Mouse (Mus musculus): ENCODE data around the gene Pigx. TPM values are rescaled to one million over a fixed set of nuclear protein-coding genes. Genes with fewer than 3 reads are reported as not detected.

Pigx gene
- polyA plus RNA-seq, 1 experiment from 2014 or later = 127 TPM

DNA sequence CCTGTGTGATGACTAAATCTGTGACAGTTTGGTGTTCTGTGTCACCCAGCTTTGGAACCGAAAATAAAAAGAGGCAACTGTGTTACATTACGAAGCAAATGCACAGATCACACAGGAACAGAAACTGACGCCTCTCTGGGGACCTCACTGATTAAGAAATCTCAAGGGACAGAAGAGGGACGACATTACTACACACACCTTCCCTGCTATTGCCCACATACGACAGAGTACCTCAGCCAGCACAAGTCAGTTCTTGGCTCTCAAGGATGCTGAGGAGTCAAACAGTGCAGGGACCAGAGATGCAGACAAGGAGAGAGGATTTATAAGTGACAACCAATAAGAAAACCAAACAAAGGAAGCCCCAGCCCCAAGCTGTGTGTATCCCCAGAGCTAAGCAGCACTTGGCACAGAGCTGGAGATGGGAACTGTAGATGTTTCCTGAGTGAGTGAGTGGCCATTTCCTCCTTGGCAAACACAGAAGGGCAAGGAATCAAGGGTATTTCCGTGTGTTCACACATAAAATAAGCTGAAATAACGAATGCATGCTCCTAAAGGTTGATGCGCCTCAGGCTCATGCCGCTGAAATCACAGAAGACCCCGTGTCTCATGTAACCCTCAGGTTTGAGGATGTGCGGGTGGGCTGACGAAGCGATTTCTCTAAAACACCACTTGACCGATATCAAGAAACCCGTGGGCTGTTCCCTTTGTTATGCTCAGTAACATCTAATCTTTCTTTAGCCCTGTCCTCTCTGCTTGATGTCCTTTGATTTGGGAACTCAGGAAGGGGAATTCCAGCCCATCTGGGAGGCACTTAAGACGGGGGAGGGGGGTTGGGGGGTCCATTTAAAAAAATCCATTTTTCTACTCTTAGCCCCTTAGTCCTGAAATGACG lies 25.1 kb upstream of the Pigx start:
- ATAC-seq (replicated peaks; ENCODE audit: low FRiP score) = no peak
- Histone ChIP-seq H3K9me3 (replicated peaks) (no peaks in the 10 kb centered on the region), H3K4me3 (replicated peaks) (no peak overlapping the region), H3K4me1 (no peaks in the 10 kb centered on the region), H3K27me3 (no peaks in the 10 kb centered on the region), H3K36me3 (no peaks in the 10 kb centered on the region), H3K9ac (no peak overlapping the region), H3K27ac (peak overlapping the region; percentile 60), H3K4me2 (no peak overlapping the region)
- 57% methylated on average over 17 of the region's 17 CpGs for WGBS

DNA sequence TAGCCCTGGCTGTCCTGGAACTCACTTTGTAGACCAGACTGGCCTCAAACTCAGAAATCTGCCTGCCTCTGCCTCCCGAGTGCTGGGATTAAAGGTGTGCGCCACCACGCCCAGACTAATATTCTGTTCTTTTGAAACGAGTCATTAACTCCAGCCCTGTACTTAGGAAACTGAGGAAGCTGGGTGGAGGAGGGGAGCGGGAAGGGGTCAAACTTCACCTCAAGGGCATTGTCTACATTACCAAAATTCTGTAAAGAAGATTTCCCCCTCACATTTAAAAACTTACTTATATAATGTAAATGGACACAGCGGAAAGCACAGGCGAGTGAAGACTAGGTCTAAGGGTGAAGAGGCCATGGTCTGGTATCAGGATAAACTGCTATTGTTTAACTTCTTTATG lies 24.5 kb upstream of the Pigx start:
- Histone ChIP-seq H3K4me1 (no peaks in the 10 kb centered on the region), H3K4me2 (no peak overlapping the region), H3K9ac (no peak overlapping the region), H3K27ac (0 out of 2 replicates have a peak overlapping the region, but pooled peaks have one; percentile 60), H3K27me3 (no peaks in the 10 kb centered on the region), H3K4me3 (replicated peaks) (no peak overlapping the region), H3K36me3 (no peaks in the 10 kb centered on the region), H3K9me3 (replicated peaks) (no peaks in the 10 kb centered on the region)
- WGBS = 86% methylated on average over 7 of the region's 7 CpGs
- no peak for ATAC-seq (replicated peaks; ENCODE audit: low FRiP score)

DNA sequence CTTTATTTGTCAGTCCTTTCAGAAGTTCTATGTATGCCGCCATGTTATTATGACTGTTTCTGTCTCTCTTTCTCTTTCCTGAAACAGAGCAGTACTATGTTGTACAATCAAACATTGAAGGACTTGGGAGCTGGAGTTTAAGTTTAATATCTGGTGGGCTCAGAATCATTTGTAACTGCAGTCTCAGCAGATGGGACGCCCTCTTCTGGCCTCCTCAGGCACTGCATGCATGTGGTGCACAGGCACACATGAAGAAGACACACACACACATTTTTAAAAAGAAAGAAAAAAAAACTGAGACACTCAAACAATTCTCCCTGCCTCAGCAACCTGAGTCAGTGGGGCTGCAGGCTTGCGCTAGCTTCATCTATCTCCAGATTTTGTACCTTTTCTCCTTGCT lies 20.9 kb upstream of the Pigx start:
- no peak overlapping the region for H3K27ac ChIP-seq
- no peak for ATAC-seq (replicated peaks; ENCODE audit: low FRiP score)
- H3K9me3 ChIP-seq (replicated peaks) = no peaks in the 10 kb centered on the region
- 73% methylated on average over 3 of the region's 3 CpGs for WGBS
- H3K4me1 ChIP-seq = peaks cover 5% of the 10 kb centered on the region
- no peaks in the 10 kb centered on the region for H3K36me3 ChIP-seq
- H3K9ac ChIP-seq = no peak overlapping the region
- no peak overlapping the region for H3K4me2 ChIP-seq
- no peaks in the 10 kb centered on the region for H3K27me3 ChIP-seq
- no peak overlapping the region for H3K4me3 ChIP-seq (replicated peaks)

DNA sequence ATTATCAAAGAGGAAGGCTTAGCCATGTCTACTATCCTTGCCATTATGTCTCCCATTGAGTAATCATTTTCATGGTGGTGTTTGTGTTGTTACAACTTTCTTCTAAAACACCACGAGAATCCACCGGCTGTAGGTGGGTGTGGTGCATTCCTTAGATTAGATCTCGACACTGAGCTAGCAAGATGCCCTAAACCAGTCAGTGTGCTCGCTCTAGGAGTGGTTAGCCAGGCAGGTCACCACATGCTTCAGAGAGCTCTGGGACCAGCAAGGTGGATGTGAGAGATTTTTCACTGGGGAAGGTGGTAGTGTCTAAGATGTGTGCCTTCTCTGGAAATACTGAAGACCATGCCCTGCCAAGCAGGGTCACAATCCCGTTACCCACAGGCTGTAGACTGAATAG lies 16.6 kb upstream of the Pigx start:
- no peak for ATAC-seq (replicated peaks; ENCODE audit: low FRiP score)
- no peaks in the 10 kb centered on the region for H3K27me3 ChIP-seq
- H3K4me2 ChIP-seq = no peak overlapping the region
- peaks cover 9% of the 10 kb centered on the region for H3K4me1 ChIP-seq
- no peak overlapping the region for H3K9ac ChIP-seq
- WGBS = 40% methylated on average over 5 of the region's 5 CpGs
- H3K9me3 ChIP-seq (replicated peaks) = no peaks in the 10 kb centered on the region
- no peak overlapping the region for H3K27ac ChIP-seq
- no peak overlapping the region for H3K4me3 ChIP-seq (replicated peaks)
- H3K36me3 ChIP-seq = no peaks in the 10 kb centered on the region

DNA sequence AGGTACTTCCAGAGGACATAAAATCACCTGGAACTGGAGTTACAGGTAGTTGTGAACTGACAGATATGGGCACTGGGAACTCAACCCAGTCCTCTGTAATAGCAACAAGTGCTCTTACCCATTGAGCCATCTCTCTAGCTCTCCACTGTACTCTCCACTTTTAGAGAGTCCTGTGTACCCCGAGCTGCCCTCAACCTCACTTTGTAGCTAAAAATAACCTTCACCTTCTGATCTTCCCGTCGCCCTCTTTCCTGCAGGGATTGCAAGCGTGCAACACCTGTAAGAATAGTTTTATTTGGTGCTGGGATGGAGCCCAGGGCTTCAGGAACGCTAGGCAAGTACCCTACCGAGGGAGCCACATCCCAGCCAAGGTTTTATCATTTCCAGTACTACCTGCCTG lies 16.2 kb upstream of the Pigx start:
- no peak overlapping the region for H3K9ac ChIP-seq
- H3K27me3 ChIP-seq = no peaks in the 10 kb centered on the region
- H3K27ac ChIP-seq = no peak overlapping the region
- H3K4me3 ChIP-seq (replicated peaks) = no peak overlapping the region
- H3K4me1 ChIP-seq = peaks cover 9% of the 10 kb centered on the region
- H3K9me3 ChIP-seq (replicated peaks) = no peaks in the 10 kb centered on the region
- H3K36me3 ChIP-seq = peaks cover 2% of the 10 kb centered on the region; the same call in 1 of the 2 replicates
- ATAC-seq (replicated peaks; ENCODE audit: low FRiP score) = no peak
- 59% methylated on average over 6 of the region's 6 CpGs for WGBS
- peak overlapping the region; percentile 29 for H3K4me2 ChIP-seq

DNA sequence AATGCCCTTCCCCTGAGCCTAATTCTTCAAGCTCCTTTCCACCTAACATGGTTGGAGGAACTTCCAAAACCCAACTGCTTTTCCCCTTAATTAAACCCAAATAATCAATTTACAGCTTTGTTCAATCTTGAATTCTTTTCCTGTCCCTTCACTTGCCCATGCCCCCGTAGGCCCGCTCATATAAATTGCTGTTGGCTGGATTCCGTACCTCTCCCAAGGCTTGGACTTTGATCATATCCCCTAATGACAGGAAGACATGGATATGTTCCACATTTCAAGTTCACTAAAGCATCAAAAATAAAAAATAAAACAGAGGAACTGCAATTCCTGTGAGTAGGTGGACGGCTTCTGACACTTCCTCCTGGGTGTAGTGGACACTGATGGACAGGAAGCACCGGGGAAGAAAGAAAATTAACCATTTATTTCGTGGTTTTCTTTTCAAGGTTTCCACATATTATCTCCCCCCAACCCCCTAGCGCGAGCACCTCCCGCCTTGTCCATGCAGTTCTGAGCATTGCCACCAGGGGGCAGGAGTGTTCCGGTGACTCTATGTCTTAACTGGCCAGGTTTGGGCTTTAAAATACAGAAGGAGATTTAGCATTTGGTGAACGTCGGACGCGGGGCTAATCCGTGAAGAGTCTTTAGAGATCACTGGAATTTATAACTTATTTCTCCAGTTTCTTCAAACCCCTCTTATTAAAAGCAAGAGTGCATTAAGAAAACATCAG lies 15.6 kb upstream of the Pigx start:
- Histone ChIP-seq H3K4me2 (peak overlapping the region; percentile 29), H3K4me3 (replicated peaks) (no peak overlapping the region), H3K4me1 (peaks cover 9% of the 10 kb centered on the region), H3K9ac (no peak overlapping the region), H3K27ac (no peak overlapping the region), H3K27me3 (no peaks in the 10 kb centered on the region), H3K36me3 (peaks cover 8% of the 10 kb centered on the region), H3K9me3 (replicated peaks) (no peaks in the 10 kb centered on the region)
- ATAC-seq (replicated peaks; ENCODE audit: low FRiP score) = no peak
- 11% methylated on average over 15 of the region's 15 CpGs for WGBS

DNA sequence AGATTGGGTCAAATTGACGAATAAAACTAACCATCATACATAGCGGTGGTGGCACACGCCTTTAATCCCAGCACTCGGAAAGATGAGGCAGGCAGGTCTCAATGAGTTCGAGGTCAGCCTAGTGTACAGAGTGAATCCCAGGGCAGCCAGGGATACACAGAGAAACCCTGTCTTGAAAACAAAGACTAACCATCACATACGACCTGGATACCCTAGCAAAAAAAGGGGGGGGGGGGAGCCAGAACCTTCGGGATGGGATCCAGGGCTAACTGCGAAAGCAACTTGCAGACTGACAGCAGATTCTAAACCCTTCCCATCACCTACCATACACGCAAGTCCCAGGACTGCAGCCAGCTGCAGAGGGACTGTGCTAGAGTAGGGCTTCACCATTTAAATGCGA lies 14.9 kb upstream of the Pigx start:
- 92% methylated on average over 10 of the region's 10 CpGs for WGBS
- Histone ChIP-seq H3K4me3 (replicated peaks) (no peak overlapping the region), H3K27ac (no peak overlapping the region), H3K36me3 (peaks cover 14% of the 10 kb centered on the region), H3K27me3 (no peaks in the 10 kb centered on the region), H3K9ac (no peak overlapping the region), H3K4me2 (no peak overlapping the region), H3K9me3 (replicated peaks) (no peaks in the 10 kb centered on the region), H3K4me1 (peaks cover 9% of the 10 kb centered on the region)
- ATAC-seq (replicated peaks; ENCODE audit: low FRiP score) = no peak

DNA sequence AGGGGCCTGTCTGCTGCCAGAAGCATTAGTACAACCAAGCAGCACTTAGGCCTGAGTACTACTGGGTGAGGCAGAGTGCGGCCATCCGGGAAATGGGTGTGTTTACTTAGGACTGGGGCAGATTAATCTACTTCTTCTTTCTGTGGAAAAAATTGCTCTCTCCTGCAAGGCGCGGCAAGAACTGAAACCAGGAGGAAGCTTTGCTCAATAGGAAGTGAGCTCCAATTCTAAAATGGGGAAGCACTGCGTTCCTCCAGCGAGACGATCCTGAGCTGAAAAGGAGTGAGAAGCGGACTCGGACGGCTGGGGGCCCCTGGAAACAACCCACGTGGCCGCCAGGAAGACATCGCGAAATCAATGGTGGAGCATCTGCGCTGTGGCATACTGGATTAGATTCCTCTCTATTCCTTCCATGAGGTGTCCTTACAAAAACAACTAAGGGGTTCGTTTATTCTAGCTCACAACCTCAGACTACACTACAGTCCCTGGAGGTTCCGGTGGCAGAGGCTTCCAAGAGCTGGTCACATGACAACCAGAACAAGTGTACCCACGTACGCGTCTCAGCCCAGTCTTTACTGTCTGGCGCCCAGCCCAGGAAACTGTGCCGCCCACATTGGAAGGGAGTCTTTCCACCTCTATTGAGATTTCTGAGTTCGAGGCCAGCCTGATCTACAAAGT lies 14.1 kb upstream of the Pigx start:
- Histone ChIP-seq H3K4me3 (replicated peaks) (no peak overlapping the region), H3K27ac (no peak overlapping the region), H3K9ac (no peak overlapping the region), H3K4me2 (no peak overlapping the region), H3K27me3 (no peaks in the 10 kb centered on the region), H3K4me1 (peaks cover 9% of the 10 kb centered on the region), H3K36me3 (peaks cover 19% of the 10 kb centered on the region), H3K9me3 (replicated peaks) (no peaks in the 10 kb centered on the region)
- WGBS = 67% methylated on average over 23 of the region's 23 CpGs
- ATAC-seq (replicated peaks; ENCODE audit: low FRiP score) = no peak

DNA sequence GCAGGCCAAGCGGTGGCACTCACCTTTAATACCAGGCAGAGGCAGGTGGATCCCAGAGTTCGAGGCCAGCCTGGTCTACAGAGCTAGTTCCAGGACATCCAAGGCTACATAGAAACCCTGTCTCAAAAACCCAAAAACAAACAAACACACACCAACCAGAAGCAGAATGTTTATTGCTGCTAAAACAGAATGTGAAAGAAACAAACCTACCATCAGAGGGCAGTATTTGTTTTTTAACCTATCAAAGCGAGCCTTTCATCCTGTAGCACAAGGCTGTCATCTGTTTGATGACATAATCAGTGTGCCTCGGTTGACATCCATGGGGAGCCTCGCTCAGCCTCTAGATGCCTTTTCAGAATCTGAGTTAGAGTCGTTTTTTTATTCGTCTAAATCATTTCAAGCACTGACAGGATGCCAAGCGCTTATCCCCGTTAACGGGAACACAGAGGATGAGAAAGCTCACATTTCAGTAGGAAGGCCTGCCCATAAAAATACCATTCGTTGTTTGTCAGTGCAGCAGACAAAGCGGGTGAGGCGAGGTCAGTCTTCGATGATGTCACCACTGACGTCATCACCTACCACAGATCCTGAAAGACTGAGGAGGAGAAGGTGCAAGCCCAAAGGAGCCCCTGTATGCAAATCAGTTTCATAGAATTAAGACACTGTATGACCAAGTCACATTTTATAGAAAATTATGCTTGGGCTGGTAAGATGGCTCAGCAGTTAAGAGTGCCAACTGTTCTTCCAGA lies 11.6 kb upstream of the Pigx start:
- WGBS = 70% methylated on average over 15 of the region's 15 CpGs
- no peaks in the 10 kb centered on the region for H3K27me3 ChIP-seq
- H3K4me3 ChIP-seq (replicated peaks) = no peak overlapping the region
- peaks cover 9% of the 10 kb centered on the region for H3K4me1 ChIP-seq
- no peaks in the 10 kb centered on the region for H3K9me3 ChIP-seq (replicated peaks)
- no peak for ATAC-seq (replicated peaks; ENCODE audit: low FRiP score)
- H3K9ac ChIP-seq = no peak overlapping the region
- H3K36me3 ChIP-seq = peaks cover 38% of the 10 kb centered on the region
- H3K4me2 ChIP-seq = no peak overlapping the region
- no peak overlapping the region for H3K27ac ChIP-seq

DNA sequence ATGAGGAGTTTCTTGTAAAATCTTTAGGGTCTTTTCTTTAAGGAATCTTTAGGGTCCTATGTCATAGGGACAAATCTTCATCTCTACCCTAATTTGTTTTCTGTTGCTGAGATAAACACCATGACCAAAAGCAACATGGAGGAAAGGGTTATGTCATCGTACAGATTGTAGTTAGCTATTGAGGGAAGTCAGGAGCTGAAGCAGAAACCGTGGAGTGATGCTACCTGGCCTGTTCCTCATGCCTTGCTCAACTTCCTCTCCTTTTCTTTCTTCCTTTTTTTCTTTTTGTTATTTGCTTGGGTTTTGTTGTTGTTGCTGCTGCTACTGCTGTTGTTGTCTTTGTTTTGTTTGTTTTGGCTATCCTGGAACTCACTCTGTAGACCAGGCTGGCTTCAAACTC lies 9.0 kb upstream of the Pigx start:
- H3K4me3 ChIP-seq (replicated peaks) = no peak overlapping the region
- H3K27ac ChIP-seq = no peak overlapping the region
- H3K9me3 ChIP-seq (replicated peaks) = no peaks in the 10 kb centered on the region
- WGBS = 90% methylated on average over 2 of the region's 2 CpGs
- no peak overlapping the region for H3K9ac ChIP-seq
- H3K4me1 ChIP-seq = no peaks in the 10 kb centered on the region
- H3K36me3 ChIP-seq = peaks cover 53% of the 10 kb centered on the region
- H3K4me2 ChIP-seq = no peak overlapping the region
- ATAC-seq (replicated peaks; ENCODE audit: low FRiP score) = no peak
- no peaks in the 10 kb centered on the region for H3K27me3 ChIP-seq

DNA sequence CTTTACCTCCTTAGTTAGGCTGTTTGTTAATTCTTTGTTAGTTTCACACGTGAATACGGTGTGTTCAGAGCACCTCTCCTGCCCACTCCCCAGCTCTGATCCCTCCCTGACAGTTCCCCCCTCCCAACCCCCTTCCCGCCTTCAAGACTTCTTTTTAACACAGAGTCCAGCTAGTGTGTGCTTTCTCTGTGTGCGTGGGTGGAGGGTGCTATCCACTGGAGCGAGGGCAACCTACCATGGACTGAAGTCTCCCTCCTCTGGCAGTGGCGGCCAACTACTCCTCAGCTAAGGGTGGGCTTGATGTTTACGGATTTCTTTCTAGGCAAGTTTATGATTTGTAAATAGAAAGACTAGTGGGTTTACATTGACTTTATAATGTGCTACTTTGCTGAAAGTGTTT lies 8.6 kb upstream of the Pigx start:
- 68% methylated on average over 7 of the region's 7 CpGs for whole genome bisulfite sequencing
- H3K27ac ChIP-seq = no peak overlapping the region
- H3K27me3 ChIP-seq = no peaks in the 10 kb centered on the region
- ATAC-seq (replicated peaks; ENCODE audit: low FRiP score) = no peak
- H3K36me3 ChIP-seq = peaks cover 57% of the 10 kb centered on the region
- no peaks in the 10 kb centered on the region for H3K9me3 ChIP-seq (replicated peaks)
- H3K4me1 ChIP-seq = no peaks in the 10 kb centered on the region
- no peak overlapping the region for H3K4me3 ChIP-seq (replicated peaks)
- H3K9ac ChIP-seq = no peak overlapping the region
- no peak overlapping the region for H3K4me2 ChIP-seq
